Mouse (Mus musculus): ENCODE results near the gene Rcl1.

The Rcl1 gene

GRCm38 (mm10) chr19:29100874-29101542 lies at the start of gene Rcl1:
TSS of gene Rcl1 (plus strand) at chr19:29101375.
- DNase-seq (ENCODE audit: low spot score in 2 of 2): peak; percentile 92 to 94

GRCm38 (mm10) chr19:29052786-29053185 lies 48.4 kb upstream of the Rcl1 start:
- no peak for DNase-seq (ENCODE audit: low spot score in 2 of 2)

- DNase-seq (ENCODE audit: low spot score in 2 of 2): no peak
Observed at GRCm38 (mm10) chr19:29054594-29054993, 46.6 kb upstream of the Rcl1 start.

- DNase-seq (ENCODE audit: low spot score in 2 of 2): no peak
Observed at GRCm38 (mm10) chr19:29055469-29055868, 45.7 kb upstream of the Rcl1 start.

- DNase-seq (ENCODE audit: low spot score in 2 of 2): no peak
Observed at GRCm38 (mm10) chr19:29058741-29059140, 42.4 kb upstream of the Rcl1 start.

- no peak for DNase-seq (ENCODE audit: low spot score in 2 of 2)
Observed at GRCm38 (mm10) chr19:29059688-29060087, 41.5 kb upstream of the Rcl1 start.

- no peak for DNase-seq (ENCODE audit: low spot score in 2 of 2)
Observed at GRCm38 (mm10) chr19:29060299-29060698, 40.9 kb upstream of the Rcl1 start.

GRCm38 (mm10) chr19:29063009-29063408 lies 38.2 kb upstream of the Rcl1 start:
- no peak for DNase-seq (ENCODE audit: low spot score in 2 of 2)

- DNase-seq (ENCODE audit: low spot score in 2 of 2): peak; percentile 82 to 93
Observed at GRCm38 (mm10) chr19:29063577-29064363, 37.4 kb upstream of the Rcl1 start.

GRCm38 (mm10) chr19:29064451-29065102 lies 36.6 kb upstream of the Rcl1 start:
- DNase-seq (ENCODE audit: low spot score in 2 of 2): no peak

- DNase-seq (ENCODE audit: low spot score in 2 of 2): peak in 1 of 2 experiments; percentile 51
Observed at GRCm38 (mm10) chr19:29066981-29067471, 34.1 kb upstream of the Rcl1 start.

GRCm38 (mm10) chr19:29069195-29069594 lies 32.0 kb upstream of the Rcl1 start:
- no peak for DNase-seq (ENCODE audit: low spot score in 2 of 2)

GRCm38 (mm10) chr19:29074802-29075201 lies 26.4 kb upstream of the Rcl1 start:
- DNase-seq (ENCODE audit: low spot score in 2 of 2): no peak

- DNase-seq (ENCODE audit: low spot score in 2 of 2): no peak
Observed at GRCm38 (mm10) chr19:29088628-29089027, 12.5 kb upstream of the Rcl1 start.

- DNase-seq (ENCODE audit: low spot score in 2 of 2): no peak
Observed at GRCm38 (mm10) chr19:29092194-29092593, 9.0 kb upstream of the Rcl1 start.

- no peak for DNase-seq (ENCODE audit: low spot score in 2 of 2)
Observed at GRCm38 (mm10) chr19:29099106-29099505, 2.1 kb upstream of the Rcl1 start.

- DNase-seq (ENCODE audit: low spot score in 2 of 2): no peak
Observed at GRCm38 (mm10) chr19:29099596-29099995, 1.6 kb upstream of the Rcl1 start.

- no peak for DNase-seq (ENCODE audit: low spot score in 2 of 2)
Observed at GRCm38 (mm10) chr19:29100261-29100660, 914 bp upstream of the Rcl1 start.

GRCm38 (mm10) chr19:29101591-29101990 lies 416 bp downstream of the Rcl1 start:
- peak in 1 of 2 experiments; percentile 61 for DNase-seq (ENCODE audit: low spot score in 2 of 2)

GRCm38 (mm10) chr19:29102098-29102497 lies 923 bp downstream of the Rcl1 start:
- no peak for DNase-seq (ENCODE audit: low spot score in 2 of 2)

GRCm38 (mm10) chr19:29105816-29106215 lies 4.6 kb downstream of the Rcl1 start:
- DNase-seq (ENCODE audit: low spot score in 2 of 2): no peak

GRCm38 (mm10) chr19:29106261-29106660 lies 5.1 kb downstream of the Rcl1 start:
- DNase-seq (ENCODE audit: low spot score in 2 of 2): no peak

All from urinary bladder, postnatal 4 days (tissue).